Mouse (Mus musculus) monocyte, adult 5-6 weeks (primary cell): ENCODE results near the gene Opn5. TPM values are rescaled to one million over a fixed set of nuclear protein-coding genes. Genes with fewer than 3 reads are reported as not detected.

ENCODE experiments used
- ATAC-seq: fragments of 153-309, 156-312 bp; replicated peaks from 2 replicates; pipeline ENCODE4 v1.8.0; 2017; ENCODE audit warnings: mild to moderate bottlenecking; ENCODE audit not compliant: low TSS enrichment, insufficient number of reproducible peaks, severe bottlenecking, poor library complexity, low FRiP score
- total RNA-seq: library from RNA; stranded (forward); fragments of 200-1000, 200-491, 200-594 nt; gene quantifications from 3 replicates; pipeline ENCODE4 v1.2.3, GENCODE M21; 2017

Opn5 gene
- not detected in 3 replicates for total RNA-seq

- no peak for ATAC-seq
Observed at GRCm38 (mm10) chr17:42611295-42611694, at the start of gene Opn5. Gene Opn5 (minus strand): TSS chr17:42611395.

GRCm38 (mm10) chr17:42658634-42659422 lies 47.6 kb upstream of the Opn5 start:
- no peak for ATAC-seq

- ATAC-seq: no peak
Observed at GRCm38 (mm10) chr17:42643416-42643815, 32.2 kb upstream of the Opn5 start.

GRCm38 (mm10) chr17:42630206-42630605 lies 19.0 kb upstream of the Opn5 start:
- no peak for ATAC-seq

GRCm38 (mm10) chr17:42613043-42613737 lies 2.0 kb upstream of the Opn5 start:
- ATAC-seq: no peak

GRCm38 (mm10) chr17:42608270-42608669 lies 2.9 kb downstream of the Opn5 start:
- ATAC-seq: no peak

- ATAC-seq: no peak
Observed at GRCm38 (mm10) chr17:42602829-42603784, 8.1 kb downstream of the Opn5 start.

GRCm38 (mm10) chr17:42586486-42586885 lies 24.7 kb downstream of the Opn5 start:
- no peak for ATAC-seq

- ATAC-seq: no peak
Observed at GRCm38 (mm10) chr17:42583029-42583331, 28.2 kb downstream of the Opn5 start.

GRCm38 (mm10) chr17:42582281-42583028 lies 28.7 kb downstream of the Opn5 start:
- ATAC-seq: no peak

GRCm38 (mm10) chr17:42580623-42581022 lies 30.6 kb downstream of the Opn5 start:
- ATAC-seq: no peak

GRCm38 (mm10) chr17:42580196-42580595 lies 31.0 kb downstream of the Opn5 start:
- no peak for ATAC-seq

- no peak for ATAC-seq
Observed at GRCm38 (mm10) chr17:42576671-42577168, 34.5 kb downstream of the Opn5 start.

GRCm38 (mm10) chr17:42573786-42574185 lies 37.4 kb downstream of the Opn5 start:
- ATAC-seq: no peak

- ATAC-seq: no peak
Observed at GRCm38 (mm10) chr17:42549578-42549977, 61.6 kb downstream of the Opn5 start.

- no peak for ATAC-seq
Observed at GRCm38 (mm10) chr17:42530147-42530546, 81.0 kb downstream of the Opn5 start.

GRCm38 (mm10) chr17:42509356-42510262 lies 101.6 kb downstream of the Opn5 start:
- no peak for ATAC-seq
